27 mouse cellular contexts compared by ENCODE assay signal in the genomic region with DNA sequence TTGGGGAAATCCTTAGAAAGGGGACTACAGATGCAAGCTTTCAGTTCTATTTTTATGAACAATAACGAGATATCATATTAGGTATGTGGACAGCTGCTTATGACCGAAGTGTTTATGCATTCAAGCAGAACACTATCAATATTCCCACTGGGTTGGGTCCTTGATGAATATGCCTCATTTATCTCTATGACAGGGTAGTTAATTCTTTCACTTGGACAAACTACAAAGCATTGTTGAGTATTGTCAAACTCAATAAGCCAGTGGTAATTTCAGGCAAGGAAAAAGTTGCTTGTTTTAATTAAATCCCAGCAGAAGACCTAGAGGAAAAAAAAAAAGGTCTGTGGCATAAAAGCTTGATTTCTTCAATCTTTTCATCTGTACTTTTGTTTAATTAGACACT.
"Had no signal": no experiment of that assay in that cellular context is flagged by ENCODE, and none has a peak within 500 bp of the region (broad histone marks: within the 10 kb centered on the region; RNA-seq: fewer than 3 reads in every experiment).

No protein-coding gene starts in this region.

- H3K27ac ChIP-seq: embryonic facial prominence, embryonic 12.5 days; embryonic facial prominence, embryonic 13.5 days; embryonic facial prominence, embryonic 15.5 days; forebrain, embryonic 10.5 days; forebrain, embryonic 12.5 days; forebrain, embryonic 13.5 days; forebrain, embryonic 15.5 days; gastrocnemius, adult 2 months; heart, adult 2 months had no signal

- H3K4me3 ChIP-seq: embryonic facial prominence, embryonic 12.5 days; embryonic facial prominence, embryonic 13.5 days; embryonic facial prominence, embryonic 15.5 days; erythroblast, embryonic 14.5 days; forebrain, embryonic 10.5 days; forebrain, embryonic 12.5 days; forebrain, embryonic 13.5 days; forebrain, embryonic 15.5 days; gastrocnemius, adult 2 months; heart, adult 2 months had no signal

- H3K4me1 ChIP-seq: embryonic facial prominence, embryonic 12.5 days; embryonic facial prominence, embryonic 13.5 days; embryonic facial prominence, embryonic 15.5 days; forebrain, embryonic 13.5 days; forebrain, embryonic 15.5 days had no signal

- H3K27me3 ChIP-seq: embryonic facial prominence, embryonic 12.5 days; embryonic facial prominence, embryonic 13.5 days; embryonic facial prominence, embryonic 15.5 days; forebrain, embryonic 12.5 days; forebrain, embryonic 13.5 days; forebrain, embryonic 15.5 days had no signal

- H3K36me3 ChIP-seq: embryonic facial prominence, embryonic 12.5 days; embryonic facial prominence, embryonic 13.5 days; embryonic facial prominence, embryonic 15.5 days; forebrain, embryonic 10.5 days; forebrain, embryonic 12.5 days; forebrain, embryonic 15.5 days had no signal

- DNase-seq: cerebellum, adult 2 months; cerebellum, adult 8-10 months; cerebellum, adult 9-10 months; cerebellum, adult 9-11 months; cerebellum, postnatal 10 days; cerebellum, postnatal 14 days; cerebellum, postnatal 25 days; embryo, embryonic 11 days; forebrain, postnatal 0 days; gastrocnemius, adult 2 months; gastrocnemius, postnatal 10 days; gastrocnemius, postnatal 14 days; gastrocnemius, postnatal 25 days; gastrocnemius, postnatal 36 days; heart, adult 11 months; heart, adult 18-20 months; heart, adult 2 months had no signal

- H3K4me2 ChIP-seq: embryonic facial prominence, embryonic 12.5 days; embryonic facial prominence, embryonic 13.5 days; embryonic facial prominence, embryonic 15.5 days; forebrain, embryonic 12.5 days; forebrain, embryonic 13.5 days; forebrain, embryonic 15.5 days had no signal

- ATAC-seq: forebrain, embryonic 13.5 days; forebrain, embryonic 14.5 days; forebrain, embryonic 15.5 days; forebrain, embryonic 16.5 days; forebrain, postnatal 0 days had no signal

- H3K9me3 ChIP-seq: embryonic facial prominence, embryonic 12.5 days; embryonic facial prominence, embryonic 13.5 days; embryonic facial prominence, embryonic 15.5 days; forebrain, embryonic 10.5 days; forebrain, embryonic 12.5 days; forebrain, embryonic 13.5 days; forebrain, embryonic 15.5 days had no signal

- H3K9ac ChIP-seq: embryonic facial prominence, embryonic 12.5 days; embryonic facial prominence, embryonic 13.5 days; embryonic facial prominence, embryonic 15.5 days; forebrain, embryonic 12.5 days; forebrain, embryonic 13.5 days; forebrain, embryonic 15.5 days; forebrain, postnatal 0 days had no signal
